Mouse (Mus musculus): ENCODE measurements at regions not wholly inside any gene's neighbourhood (a gene's known extent, or its start where the extent isn't known, plus 50 kb on each side); places are given as distances from the start of the nearest gene placed in this dataset.

DNA sequence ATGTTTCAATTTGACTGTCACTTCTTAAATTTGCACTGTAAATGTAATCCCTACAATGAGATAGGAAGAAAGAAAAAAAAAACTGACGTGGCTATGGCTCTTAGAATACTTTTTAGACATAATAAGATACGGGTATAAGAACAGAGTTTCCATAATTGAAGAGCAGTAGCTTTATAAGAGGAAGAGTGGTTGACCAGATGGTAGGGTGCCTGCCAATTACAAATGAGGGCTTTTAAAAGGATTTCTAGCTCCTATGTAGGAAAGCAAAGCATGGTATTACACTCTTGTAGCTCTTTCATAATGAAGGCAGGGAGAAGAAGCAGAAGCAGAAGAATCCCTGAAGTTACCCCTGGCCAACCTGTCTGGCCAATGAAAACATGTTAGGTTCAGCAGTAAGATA lies 239.7 kb upstream of the Car10 start:
- no peak for DNase-seq

- DNase-seq, result peak; percentile 67
Measured at GRCm38 (mm10) chr11:92889693-92890454, 208.0 kb upstream of the Car10 start.

- no peak for DNase-seq
Measured at GRCm38 (mm10) chr11:92899296-92899695, 198.5 kb upstream of the Car10 start.

Data from kidney, adult 9 months (tissue).